Mouse (Mus musculus) heart, adult 2 months (tissue): ENCODE data around the gene Tnni3k.

ENCODE experiments used
- CTCF ChIP-seq: fragments of 200-600 bp; IDR thresholded peaks from 2 replicates; pipeline ENCODE4 v1.8.1; 2022; ENCODE audit warnings: antibody characterized with exemption, mild to moderate bottlenecking, moderate library complexity
- EP300 ChIP-seq: fragments of 200-500 bp; IDR thresholded peaks from 2 replicates; pipeline ENCODE4 v1.6.1; 2011; ENCODE audit warnings: low read depth, low read length, control low read depth; ENCODE audit not compliant: insufficient read depth
- POLR2A ChIP-seq: fragments of 200-500 bp; IDR thresholded peaks from 2 replicates; pipeline ENCODE4 v1.6.1; 2011; ENCODE audit warnings: mild to moderate bottlenecking, low read depth, low read length, control low read depth; ENCODE audit not compliant: insufficient read depth

GRCm38 (mm10) chr3:154764115-154764514, 291.1 kb downstream of the Tnni3k start:
- TF ChIP-seq CTCF = no peak
- no peak for TF ChIP-seq POLR2A
- no peak for TF ChIP-seq EP300
